Mouse (Mus musculus): Measurements from ENCODE around the gene Sox5.

The Sox5 gene

GRCm38 (mm10) chr6:143845761-143846160 is 936.0 kb downstream of the Sox5 start:
- DNase-seq (ENCODE audit: low spot score) = no peak

- no peak for DNase-seq (ENCODE audit: low spot score)
Measured at GRCm38 (mm10) chr6:143844701-143844970, 937.1 kb downstream of the Sox5 start.

- DNase-seq (ENCODE audit: low spot score) = no peak
Measured at GRCm38 (mm10) chr6:143843933-143844700, 937.7 kb downstream of the Sox5 start.

- DNase-seq (ENCODE audit: low spot score) = no peak
Measured at GRCm38 (mm10) chr6:143841954-143842353, 939.8 kb downstream of the Sox5 start.

GRCm38 (mm10) chr6:143841109-143841638 is 940.6 kb downstream of the Sox5 start:
- DNase-seq (ENCODE audit: low spot score) = no peak

- no peak for DNase-seq (ENCODE audit: low spot score)
Measured at GRCm38 (mm10) chr6:143838384-143839076, 943.2 kb downstream of the Sox5 start.

GRCm38 (mm10) chr6:143835331-143835730 is 946.4 kb downstream of the Sox5 start:
- no peak for DNase-seq (ENCODE audit: low spot score)

GRCm38 (mm10) chr6:143833986-143834385 is 947.8 kb downstream of the Sox5 start:
- DNase-seq (ENCODE audit: low spot score) = no peak

- DNase-seq (ENCODE audit: low spot score) = no peak
Measured at GRCm38 (mm10) chr6:143833182-143833558, 948.6 kb downstream of the Sox5 start.

- no peak for DNase-seq (ENCODE audit: low spot score)
Measured at GRCm38 (mm10) chr6:143832483-143833181, 949.1 kb downstream of the Sox5 start.

GRCm38 (mm10) chr6:143831246-143831645 is 950.5 kb downstream of the Sox5 start:
- DNase-seq (ENCODE audit: low spot score) = no peak

- no peak for DNase-seq (ENCODE audit: low spot score)
Measured at GRCm38 (mm10) chr6:143830131-143830530, 951.6 kb downstream of the Sox5 start.

GRCm38 (mm10) chr6:143826786-143827185 is 955.0 kb downstream of the Sox5 start:
- no peak for DNase-seq (ENCODE audit: low spot score)

- DNase-seq (ENCODE audit: low spot score) = no peak
Measured at GRCm38 (mm10) chr6:143825966-143826365, 955.8 kb downstream of the Sox5 start.

- DNase-seq (ENCODE audit: low spot score) = no peak
Measured at GRCm38 (mm10) chr6:143825086-143825485, 956.7 kb downstream of the Sox5 start.

- DNase-seq (ENCODE audit: low spot score) = no peak
Measured at GRCm38 (mm10) chr6:143788446-143788845, 993.3 kb downstream of the Sox5 start.

- no peak for DNase-seq (ENCODE audit: low spot score)
Measured at GRCm38 (mm10) chr6:143787360-143787759, 994.4 kb downstream of the Sox5 start.

- DNase-seq (ENCODE audit: low spot score) = no peak
Measured at GRCm38 (mm10) chr6:143785685-143786084, 996.1 kb downstream of the Sox5 start.
